Mouse (Mus musculus): ENCODE data around the gene Umod.
A peak's percentile ranks its signal among the peaks of the same experiment; 100 is the strongest.

Gene Umod

GRCm38 (mm10) chr7:119443849-119444248 lies 35.2 kb downstream of the Umod start:
- no peak for DNase-seq (ENCODE audit: extremely low spot score, low read depth, low spot score)

- no peak for DNase-seq (ENCODE audit: extremely low spot score, low read depth, low spot score)
These were observed 37.1 kb downstream of the Umod start for GRCm38 (mm10) chr7:119441938-119442337.

- peak; percentile 2 for DNase-seq (ENCODE audit: extremely low spot score, low read depth, low spot score)
These were observed 51.9 kb downstream of the Umod start for GRCm38 (mm10) chr7:119427180-119427616.

- DNase-seq (ENCODE audit: extremely low spot score, low read depth, low spot score): no peak
These were observed 58.4 kb downstream of the Umod start for GRCm38 (mm10) chr7:119420730-119421129.

- DNase-seq (ENCODE audit: extremely low spot score, low read depth, low spot score): no peak
These were observed 60.6 kb downstream of the Umod start for GRCm38 (mm10) chr7:119418523-119418922.
